Mouse (Mus musculus) MN1 (cell line): ENCODE results near the gene Abhd14b.
"Not testable (repeated sequence)": the region's sequence is repeated elsewhere in the genome, so short reads cannot be mapped to it uniquely, and the experiment has no call there.

ENCODE experiments used
- DNase-seq: peaks from one replicate; pipeline ENCODE4 v3.0.0-alpha.2; 2016; ENCODE audit warnings: low spot score

Gene Abhd14b

DNA sequence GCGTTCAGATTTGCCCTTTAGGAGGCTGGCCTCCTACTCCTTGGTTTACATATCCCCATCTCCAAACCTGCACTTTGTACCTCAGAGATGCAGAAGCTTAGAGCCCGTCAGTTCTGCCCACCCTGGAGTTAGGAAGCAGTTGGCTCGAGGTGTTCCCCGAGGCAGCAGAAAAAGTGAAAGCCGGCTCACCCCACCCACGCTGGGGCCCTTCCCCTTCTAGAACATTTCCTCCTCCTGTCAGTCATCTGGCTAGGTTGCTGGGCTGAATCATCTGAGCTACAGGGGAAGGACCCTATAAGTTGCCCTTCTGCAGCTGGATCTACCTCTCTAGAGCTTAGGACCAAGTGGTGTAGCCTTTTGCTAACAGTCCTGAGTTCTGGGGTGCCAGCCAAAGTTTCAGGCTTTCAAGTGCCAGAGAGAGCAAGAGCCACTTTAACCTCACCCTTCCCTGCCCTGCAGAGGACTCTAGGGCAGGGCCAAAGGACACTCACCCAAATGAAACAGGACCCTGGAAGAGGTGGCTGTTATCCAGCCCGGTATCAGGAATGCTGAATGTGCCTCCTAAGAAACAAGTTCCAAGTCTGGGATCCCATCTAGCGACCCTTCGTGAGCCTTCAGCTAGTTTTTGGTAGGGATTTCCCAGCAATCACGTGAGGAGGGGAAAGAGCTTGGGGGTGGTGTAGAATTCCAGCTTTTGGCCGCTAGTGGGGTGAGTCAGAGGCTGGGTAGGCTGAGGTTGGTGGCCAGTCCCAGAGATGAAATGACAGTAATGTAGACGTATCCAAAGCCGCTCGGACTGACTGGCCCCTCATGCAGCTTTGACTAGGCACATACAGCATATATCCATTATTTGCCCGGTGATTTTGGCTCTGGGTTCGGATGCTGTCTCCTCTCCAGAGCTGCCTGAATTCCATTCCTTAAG, 29.0 kb downstream of the Abhd14b start:
- DNase-seq, result peak; percentile 73

DNA sequence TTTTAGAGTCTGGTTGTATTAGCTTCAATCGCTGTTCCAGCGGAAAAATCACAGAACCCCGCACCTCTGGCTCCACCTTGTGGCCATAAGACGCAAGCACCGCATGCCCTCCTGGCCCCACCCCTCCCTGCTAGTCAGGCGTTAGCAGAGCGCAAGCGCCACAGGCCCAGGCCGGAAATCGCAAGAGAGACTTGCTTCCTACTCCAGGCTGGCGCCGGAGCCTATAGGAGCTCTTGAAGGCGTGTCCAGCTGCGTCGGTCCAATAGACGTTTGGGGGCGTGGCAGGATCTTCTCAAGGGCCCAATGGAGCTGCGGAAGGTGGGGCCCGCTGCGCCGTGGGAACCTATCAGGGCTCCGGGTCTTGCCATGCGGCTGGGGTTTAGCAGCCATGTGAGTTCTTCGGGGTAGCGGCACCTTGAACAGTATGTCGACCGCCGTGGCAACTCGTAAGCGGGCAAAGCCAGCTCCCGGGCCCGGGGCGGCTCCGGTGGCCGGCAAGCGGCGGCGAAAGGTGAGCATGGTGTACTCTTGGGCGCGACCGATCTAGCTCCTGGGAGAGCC, 29.7 kb downstream of the Abhd14b start, which contains the start of gene Parp3:
Gene Parp3, minus strand, starts transcription at position 26 of the 561 bp plus-strand sequence.
- peak; percentile 99 for DNase-seq

DNA sequence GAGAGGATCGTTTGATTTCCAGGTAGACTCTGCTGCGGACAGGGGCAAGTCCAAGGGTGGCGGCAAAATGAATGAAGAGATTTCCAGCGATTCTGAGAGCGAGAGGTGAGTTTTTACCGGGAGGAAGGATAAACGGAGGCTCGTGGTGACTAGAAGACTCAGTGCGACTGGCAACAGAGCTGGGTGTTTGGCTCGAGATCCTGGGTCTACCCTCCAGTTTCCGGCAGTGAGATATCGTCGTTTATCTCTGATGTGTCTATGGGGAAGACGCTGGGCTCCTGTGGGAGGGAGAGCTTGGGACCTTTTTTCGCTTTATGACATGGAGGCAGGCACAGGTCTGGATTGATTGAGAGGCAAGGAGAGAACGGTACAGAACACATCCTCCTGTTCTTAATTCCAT, 30.4 kb downstream of the Abhd14b start:
- no peak for DNase-seq

DNA sequence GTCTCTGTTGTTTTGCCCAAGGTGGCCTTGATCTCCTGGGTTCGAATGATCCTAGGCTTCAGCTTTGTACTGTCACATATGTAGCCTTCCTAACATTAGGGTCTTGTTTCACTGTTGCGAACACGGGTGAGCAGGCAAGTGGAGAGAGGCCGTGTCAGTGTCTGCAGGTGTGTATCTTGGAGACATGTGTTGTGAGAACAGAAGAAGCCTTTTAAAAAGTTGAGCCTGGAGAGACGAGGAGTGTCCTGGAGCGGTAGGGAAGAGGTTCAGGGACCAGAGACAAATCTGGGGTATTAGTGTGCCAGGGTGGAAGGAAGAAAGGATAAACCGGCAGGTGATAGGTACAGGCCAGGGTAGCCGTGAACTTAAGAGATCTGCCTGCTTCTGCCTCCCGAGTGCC, 30.8 kb downstream of the Abhd14b start:
- no peak for DNase-seq

DNA sequence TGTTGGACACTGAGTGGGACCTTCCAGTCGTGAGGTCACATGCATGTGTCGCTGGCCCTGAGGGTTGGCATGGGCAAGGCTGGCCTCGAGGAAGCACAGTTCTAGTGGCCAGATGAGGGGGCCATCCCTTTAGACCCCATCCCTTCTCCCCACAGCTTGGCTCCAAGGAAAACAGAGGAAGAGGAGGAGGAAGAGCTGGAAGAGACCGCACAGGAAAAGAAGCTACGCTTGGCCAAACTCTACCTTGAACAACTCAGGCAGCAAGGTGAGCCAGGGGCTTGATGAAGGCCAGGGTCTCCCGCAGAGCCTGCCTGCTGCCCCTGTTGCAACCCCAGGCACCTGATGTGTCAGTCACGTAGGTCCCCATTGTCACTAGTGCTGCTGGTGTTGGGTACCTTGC, 33.3 kb downstream of the Abhd14b start:
- no peak for DNase-seq

DNA sequence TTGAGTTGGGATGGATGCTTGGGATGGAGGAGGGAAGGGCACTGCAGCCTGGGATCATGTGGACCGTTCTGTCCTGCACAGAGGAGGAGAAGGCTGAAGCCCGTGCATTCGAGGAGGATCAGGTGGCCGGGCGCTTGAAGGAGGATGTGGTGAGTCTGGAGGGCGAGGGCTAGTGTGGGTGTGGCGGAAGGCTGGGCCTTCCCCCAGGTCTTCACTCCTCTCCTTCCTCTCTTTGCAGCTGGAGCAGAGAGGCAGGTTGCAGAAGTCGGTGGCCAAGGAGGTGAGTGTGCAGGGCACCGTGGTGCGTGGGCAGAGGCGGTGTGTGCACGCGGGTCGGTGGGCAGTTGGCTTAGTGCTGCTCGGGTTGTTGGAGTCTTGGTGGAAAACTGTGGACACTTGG, 33.8 kb downstream of the Abhd14b start:
- DNase-seq, result no peak

DNA sequence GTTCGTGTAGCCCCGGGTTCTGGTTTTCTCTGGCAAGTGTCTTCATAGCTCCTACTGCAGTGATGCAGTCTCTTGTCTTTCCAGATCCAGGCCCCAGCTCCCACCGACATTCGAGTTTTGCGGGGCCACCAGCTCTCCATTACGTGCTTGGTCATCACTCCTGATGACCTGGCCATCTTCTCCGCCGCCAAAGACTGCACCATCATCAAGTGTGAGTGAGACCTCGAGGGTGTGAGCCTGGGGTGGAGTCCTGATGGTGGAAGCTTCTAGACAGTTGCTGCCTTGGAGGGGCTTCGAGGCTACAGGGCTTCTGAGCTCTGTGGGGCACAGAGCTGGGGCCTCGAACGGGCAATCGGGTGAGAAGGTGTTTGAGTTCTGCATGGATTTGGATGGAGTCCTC, 34.4 kb downstream of the Abhd14b start:
- no peak for DNase-seq

DNA sequence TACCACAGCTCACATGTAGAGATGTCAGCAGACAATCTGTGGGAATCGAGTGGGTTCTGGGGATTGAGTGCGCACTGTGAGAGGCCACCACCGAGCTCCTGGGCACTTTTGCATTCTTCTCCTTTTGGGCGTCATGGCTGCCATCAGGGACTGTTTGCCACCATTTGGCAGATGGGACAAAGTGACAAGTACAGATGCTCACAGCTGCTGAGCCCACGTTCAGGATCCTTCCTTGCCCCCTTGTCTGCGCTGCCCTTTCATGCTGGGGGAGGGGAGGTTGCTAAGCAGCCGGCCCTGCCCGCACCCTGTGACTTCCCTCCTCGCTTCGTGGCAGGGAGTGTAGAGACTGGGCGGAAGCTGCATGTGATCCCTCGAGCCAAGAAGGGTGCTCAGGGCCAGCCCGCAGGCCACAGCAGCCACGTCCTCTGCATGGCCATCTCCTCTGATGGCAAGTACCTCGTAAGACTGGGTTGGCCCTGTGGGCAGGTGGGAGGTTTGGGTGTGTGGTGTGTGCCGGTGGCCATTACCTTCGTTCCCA, 35.4 kb downstream of the Abhd14b start:
- no peak for DNase-seq

DNA sequence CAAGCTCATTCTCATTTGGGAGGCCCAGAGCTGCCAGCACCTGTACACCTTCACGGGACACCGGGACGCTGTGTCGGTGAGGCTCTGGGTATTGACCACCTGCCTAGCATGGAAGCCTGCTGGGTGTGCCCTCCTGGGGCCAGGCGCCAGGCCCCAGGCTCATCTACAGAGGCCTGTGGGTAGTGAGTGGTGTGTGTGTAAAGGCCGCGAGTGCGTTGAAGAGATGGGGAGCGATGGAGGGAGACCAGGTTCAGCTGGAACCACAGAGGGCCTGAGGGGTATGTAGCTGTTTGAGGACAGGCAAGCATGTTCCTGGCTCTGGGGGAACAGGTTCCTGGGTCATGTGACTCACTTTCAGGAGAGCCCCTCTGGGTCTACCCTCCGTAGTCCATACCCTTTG, 35.9 kb downstream of the Abhd14b start:
- DNase-seq, result no peak

DNA sequence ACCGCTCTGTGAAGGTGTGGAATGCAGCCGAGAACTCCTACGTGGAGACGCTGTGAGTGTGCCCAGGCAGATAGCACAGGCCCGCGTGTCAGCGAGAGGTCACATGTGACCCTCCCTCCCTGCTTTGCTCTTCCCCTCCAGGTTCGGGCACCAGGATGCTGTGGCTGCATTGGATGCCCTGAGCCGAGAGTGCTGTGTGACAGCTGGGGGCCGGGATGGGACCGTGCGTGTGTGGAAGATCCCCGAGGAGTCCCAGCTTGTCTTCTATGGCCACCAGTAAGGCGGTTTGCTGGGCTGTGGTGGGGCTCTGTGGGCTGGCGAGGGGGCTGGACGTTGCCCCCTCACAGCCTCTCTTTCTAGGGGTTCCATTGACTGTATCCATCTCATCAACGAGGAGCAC, 36.3 kb downstream of the Abhd14b start:
- DNase-seq, result no peak

DNA sequence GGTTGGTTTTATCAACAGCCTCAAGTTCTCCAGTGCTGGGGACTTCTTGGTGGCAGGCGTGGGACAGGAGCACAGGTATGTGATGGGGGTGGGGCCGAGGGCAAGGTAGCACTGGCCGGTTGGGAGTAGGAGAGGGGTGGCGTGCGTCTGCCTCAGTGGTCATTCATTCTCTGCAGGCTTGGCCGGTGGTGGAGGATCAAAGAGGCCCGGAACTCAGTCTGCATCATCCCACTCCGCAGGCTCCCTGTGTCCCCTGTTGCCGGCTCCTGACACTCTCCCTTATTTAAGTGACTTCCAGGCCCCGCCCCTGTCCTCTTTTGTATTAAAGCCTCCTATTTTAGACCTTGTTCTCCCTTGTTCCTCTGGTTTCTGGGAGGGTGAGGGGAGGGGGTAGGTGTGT, 37.8 kb downstream of the Abhd14b start:
- no peak for DNase-seq

DNA sequence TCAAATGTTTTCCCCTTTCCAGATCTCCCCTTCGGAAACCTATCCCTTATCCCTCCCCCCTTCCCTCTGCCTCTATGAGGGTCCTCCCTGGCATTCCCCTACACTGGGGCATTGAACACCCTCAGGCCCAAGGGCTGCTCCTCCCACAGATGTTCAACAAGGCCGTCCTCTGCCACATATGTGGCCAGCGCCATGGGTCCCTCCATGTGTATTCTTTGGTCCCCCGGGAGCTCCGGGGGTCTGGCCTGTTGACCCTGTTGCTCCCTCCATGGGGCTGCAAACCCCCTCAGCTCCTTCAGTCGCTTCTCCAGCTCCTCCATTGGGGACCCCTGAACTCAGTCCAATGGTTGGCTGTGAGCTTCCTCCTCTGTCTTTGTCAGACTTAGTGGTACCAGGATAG, 40.3 kb downstream of the Abhd14b start:
- DNase-seq, result not testable (repeated sequence)

DNA sequence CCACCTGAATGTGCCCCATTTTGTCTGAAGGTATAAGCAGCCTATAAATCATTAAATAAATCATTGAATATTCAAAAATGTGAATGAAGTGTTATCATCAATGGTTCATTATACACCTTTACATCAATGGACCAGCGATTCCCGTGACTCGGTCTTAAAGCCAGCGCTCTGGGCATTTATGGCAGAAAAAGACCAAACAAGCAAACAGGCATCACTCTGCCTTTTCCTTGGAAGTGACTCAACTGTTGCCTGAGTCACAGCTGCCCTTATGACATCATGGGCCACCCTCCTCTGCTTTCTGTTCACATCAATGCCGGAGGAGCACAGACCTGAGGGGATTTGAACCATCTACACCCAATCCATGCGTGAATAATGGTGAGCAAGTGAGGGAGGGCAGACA, 52.4 kb downstream of the Abhd14b start, which contains the start of gene Iqcf1:
Gene Iqcf1, plus strand, starts transcription at position 301 of the 400 bp plus-strand sequence.
- no peak for DNase-seq

DNA sequence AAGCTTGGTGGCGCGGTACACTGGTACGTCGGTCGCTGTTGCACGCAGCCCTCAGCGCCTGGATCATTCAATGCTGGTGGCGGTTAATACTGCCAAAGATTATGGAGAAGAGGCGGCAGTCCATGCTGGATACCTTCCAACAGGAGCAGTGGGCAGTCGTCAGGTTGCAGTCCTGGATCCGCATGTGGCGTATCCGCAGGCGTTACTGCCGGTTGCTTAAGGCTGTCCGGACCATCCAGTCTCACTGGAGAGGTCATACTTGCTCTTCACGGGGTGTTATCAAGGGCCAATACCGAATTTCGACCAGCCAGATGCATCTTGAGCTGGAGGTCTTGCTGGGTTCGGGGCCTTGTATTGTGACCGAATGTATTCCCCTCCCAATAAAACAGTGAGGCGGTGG, 54.6 kb downstream of the Abhd14b start:
- no peak for DNase-seq
